Mouse (Mus musculus) thymus, postnatal 0 days (tissue): Measurements from ENCODE around the gene Sh2d6. TPM values are rescaled to one million over a fixed set of nuclear protein-coding genes. Genes with fewer than 3 reads are reported as not detected.

Experiments used
- DNase-seq: peaks from one replicate; pipeline ENCODE4 v3.0.0-alpha.2; 2015; ENCODE audit warnings: low spot score
- polyA plus RNA-seq: library from polyadenylated mRNA; unstranded; fragments of >200 nt; fragmentation: Nextera tagmentation; extraction: Ambion mirVana; gene quantifications from 2 replicates; pipeline ENCODE4 v1.2.1, GENCODE M21; 2015

The Sh2d6 gene
- polyA plus RNA-seq = 0.14 and 0.23 TPM in 2 replicates

GRCm38 (mm10) chr6:72521607-72522006 lies at the start of gene Sh2d6:
TSS of gene Sh2d6 (minus strand) at chr6:72521707.
- no peak for DNase-seq

GRCm38 (mm10) chr6:72570644-72571397 lies 49.3 kb upstream of the Sh2d6 start:
- no peak for DNase-seq

DNA sequence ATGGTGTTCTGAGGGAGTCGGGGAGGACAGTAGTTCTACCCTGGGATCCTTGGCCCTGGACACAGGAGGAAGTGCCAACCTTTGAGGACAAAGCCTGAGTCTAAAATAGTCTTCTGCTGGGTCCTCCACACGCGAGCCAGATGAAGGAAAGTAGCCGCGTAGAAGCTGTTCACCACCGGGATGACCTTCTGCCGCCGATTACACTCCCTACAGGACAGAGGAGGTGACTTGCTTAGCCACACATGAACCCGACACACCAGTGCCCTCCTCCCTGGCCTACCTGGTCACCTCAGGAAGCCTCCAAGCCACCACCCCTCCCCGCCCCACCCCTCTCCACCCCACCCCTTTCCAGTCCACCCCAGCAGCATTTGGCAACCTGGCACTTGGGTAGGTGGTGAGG lies 47.2 kb upstream of the Sh2d6 start:
- no peak for DNase-seq

- no peak for DNase-seq
Observed at GRCm38 (mm10) chr6:72567508-72567907, 46.0 kb upstream of the Sh2d6 start.

DNA sequence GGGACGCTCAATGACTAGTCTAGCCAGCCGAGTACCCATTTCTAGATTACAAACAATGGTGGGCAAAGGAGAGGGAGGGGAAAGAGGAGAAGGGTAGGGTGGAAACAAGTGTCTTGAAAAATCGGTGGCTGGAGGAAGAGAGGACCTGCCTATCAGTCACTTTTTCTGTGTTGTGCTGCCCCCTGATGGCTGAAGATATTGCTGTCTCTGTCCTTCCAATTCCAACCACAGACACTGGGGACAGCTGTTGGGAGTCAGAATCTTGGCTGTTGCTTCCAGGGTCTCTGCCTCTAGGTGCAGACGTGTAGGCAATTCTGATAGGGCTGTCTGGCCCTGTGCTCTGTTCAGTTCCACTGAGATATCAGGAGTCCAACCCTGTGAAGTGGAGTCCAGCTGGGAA lies 44.5 kb upstream of the Sh2d6 start:
- DNase-seq = peak; percentile 85

GRCm38 (mm10) chr6:72565506-72565905 lies 44.0 kb upstream of the Sh2d6 start:
- no peak for DNase-seq

GRCm38 (mm10) chr6:72562894-72563293 lies 41.4 kb upstream of the Sh2d6 start:
- DNase-seq = no peak

DNA sequence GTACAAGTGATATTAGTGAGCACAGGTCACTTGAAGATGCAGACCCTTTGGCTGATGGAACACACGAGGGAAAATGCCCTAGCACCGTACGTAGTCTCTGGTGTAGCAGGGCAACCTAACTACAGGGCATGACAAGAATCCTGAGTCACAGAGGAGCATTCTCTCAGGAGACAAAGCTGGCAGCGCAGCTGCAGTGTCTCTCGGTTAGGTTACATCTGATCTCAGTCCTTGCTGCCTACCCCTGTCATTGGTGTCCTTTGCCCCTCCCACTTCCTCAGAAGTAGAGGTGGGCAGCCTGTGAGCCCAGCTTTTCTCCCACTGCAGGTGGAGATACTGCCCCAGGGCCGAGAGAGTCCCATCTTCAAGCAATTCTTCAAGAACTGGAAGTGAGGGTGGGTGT lies 41.0 kb upstream of the Sh2d6 start:
- peak; percentile 51 for DNase-seq

- no peak for DNase-seq
Observed at GRCm38 (mm10) chr6:72560801-72561200, 39.3 kb upstream of the Sh2d6 start.

DNA sequence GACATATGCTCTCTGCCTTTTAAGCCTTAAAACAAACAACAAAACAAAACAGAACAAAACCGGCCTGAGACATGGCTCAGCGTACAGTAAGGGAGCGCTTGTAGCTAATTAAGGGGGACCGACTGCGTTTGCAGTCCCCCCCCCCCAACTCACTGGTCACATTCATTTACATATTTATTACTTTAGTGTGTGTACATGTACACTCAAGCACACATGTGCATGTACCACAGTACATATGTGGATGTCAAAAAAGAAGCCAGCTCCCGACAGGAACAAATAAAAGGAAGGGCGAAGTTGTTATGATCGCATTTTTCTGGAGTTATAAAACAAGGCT lies 31.5 kb upstream of the Sh2d6 start:
- no peak for DNase-seq

- DNase-seq = peak; percentile 76
Observed at GRCm38 (mm10) chr6:72552171-72553078, 30.9 kb upstream of the Sh2d6 start.

DNA sequence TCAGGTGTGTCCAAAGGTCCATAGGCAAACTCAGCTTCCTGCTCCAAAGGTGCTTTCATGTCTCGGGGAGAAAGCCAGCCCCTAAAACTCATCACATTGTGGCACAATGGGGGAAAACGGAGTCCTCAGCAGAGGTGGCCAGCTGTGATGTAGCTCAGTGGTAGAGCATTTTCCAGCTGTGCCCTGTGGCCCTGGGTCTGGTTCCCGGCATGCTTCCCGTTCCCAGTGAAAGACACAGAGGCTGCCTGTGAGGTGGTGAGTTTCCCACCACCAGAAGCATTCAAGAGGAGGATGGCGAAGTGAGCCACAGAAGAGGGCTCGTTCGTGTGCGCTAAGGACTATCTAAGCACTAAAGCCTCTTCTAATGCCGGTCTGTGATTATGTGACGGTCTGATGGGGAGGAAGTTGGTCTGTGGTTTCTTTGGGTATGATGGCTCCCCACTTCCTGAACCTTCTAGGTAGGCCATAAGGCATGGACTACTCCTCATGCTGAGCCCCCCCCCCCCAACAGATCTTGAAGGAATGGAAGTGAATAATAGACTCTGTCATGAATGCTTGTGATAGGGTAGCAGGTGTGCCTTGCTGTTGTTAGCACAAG lies 29.1 kb upstream of the Sh2d6 start:
- peak; percentile 32 for DNase-seq

DNA sequence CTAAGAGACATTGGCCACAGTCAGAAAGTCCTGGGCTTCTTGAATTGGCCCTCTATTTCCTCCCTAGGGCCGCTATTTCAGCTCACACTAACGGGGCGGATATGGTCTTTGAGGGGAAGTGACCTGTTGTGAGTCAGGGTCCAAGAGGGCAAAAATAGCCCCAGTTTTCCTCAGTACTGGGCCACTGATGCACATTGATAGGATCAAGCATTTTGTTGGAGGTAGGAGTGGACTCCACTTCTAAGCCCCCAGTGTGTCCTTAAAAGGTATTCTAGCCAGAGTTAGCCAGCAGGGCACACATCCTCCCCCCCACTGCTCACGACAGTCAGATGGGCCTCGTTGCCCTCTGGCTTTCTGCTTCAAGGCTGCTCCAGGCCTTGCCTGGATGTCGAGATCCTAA lies 28.5 kb upstream of the Sh2d6 start:
- no peak for DNase-seq

DNA sequence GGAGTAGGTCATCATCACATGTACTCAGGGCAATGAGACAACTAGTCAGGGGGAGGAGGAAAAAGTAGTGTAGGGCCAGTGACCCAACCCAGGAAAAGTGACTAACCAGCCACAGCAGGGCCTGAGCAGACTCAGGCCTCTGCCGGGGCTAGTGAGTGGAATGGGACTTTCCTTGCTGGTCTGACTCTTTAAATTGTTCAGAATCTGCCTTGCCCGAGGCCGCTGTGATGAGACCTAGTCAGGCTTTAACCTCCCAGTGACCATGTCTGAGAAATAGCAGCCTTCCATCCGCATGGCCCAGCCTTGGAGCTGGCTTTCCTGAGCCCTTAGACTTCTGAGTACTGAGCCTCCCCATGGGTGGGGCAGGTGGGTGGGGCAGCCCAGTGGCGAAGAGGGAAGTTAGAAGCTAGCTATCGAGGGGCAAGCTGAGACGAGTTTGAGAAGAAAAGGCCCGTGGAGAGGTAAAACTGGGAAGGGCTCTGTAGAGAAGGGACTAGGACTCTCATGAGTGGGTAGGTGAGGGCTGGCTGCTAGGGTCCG lies 27.6 kb upstream of the Sh2d6 start:
- no peak for DNase-seq

GRCm38 (mm10) chr6:72547862-72548261 lies 26.4 kb upstream of the Sh2d6 start:
- DNase-seq = no peak

DNA sequence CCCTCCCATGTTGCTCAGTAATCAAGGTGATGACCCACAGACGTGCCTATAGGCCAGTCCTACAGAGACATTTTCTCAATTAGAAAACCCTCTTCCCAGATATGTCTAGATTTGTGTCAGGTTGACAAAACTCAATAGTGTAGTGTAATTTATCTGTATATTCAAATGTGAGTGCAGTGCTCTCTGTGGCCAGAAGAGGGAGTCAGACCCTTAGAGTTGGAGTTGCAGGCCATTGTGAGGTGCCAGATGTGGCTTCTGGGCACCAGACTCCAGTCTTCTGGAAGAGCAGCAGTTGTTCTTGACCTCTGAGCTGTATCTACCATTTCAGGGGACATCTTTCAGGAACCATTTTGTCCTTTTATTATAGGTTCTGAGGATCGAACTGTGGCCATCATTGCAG lies 25.6 kb upstream of the Sh2d6 start:
- no peak for DNase-seq

- no peak for DNase-seq
Observed at GRCm38 (mm10) chr6:72545377-72545776, 23.9 kb upstream of the Sh2d6 start.

- DNase-seq = peak; percentile 75
Observed at GRCm38 (mm10) chr6:72544283-72544987, 22.9 kb upstream of the Sh2d6 start, which contains the start of gene Capg. TSS of gene Capg (plus strand) at chr6:72544391.

DNA sequence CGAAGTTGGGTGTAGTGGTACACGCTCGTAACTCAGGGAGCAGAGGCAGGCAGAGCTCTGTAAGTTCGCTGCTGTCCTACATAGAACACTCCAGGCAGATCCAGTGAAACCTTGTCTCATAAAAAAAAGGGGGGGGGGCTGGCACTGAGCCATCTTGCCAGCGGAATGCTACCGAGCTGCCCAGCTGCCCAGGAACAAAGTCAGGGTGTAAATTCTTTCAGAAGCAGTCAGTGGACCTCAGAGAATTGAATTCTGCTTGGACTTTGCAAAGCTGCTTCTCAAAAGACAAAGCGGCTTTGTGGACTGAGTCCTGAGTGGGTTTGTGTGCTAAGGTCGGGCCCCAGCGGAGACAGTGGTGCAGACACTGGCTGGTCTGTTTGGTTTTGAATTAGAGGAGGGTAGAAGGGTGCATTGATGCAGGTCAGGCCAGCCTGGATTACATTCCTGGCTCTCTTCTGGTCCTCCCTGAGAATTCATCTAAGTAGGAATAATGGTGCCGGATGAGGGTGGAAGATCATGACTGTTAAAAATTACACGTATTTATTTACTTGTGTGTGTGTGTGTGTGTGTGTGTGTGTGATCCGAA lies 21.9 kb upstream of the Sh2d6 start:
- DNase-seq = no peak

DNA sequence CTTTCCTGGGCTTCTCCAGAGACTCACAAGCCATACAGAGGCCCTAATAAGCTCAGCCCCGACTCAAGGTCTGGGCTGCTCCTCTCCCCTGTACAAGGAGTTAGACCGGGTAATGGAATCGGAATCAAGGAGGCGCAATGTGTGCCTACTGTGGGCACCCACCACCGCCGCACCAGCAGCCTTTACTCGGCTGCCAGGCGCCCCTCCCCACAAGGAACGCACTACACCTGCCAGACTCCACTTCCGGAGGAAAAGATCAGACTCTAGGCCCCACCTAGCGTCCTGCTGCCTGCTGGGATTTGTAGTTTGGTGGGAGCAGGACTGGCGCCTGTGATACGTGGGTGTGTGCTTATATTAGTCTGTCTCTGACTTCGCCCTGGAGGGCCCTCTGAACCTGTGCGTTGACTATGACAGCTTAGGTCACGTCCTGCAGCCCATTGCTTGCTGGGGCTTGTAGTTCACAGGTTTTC lies 17.1 kb upstream of the Sh2d6 start:
- peak; percentile 90 for DNase-seq
